Mouse (Mus musculus) granulocyte monocyte progenitor cell, adult 5-6 weeks (primary cell): ENCODE measurements around the gene Krt6a. TPM values are rescaled to one million over a fixed set of nuclear protein-coding genes. Genes with fewer than 3 reads are reported as not detected.
"Not testable (repeated sequence)": the region's sequence is repeated elsewhere in the genome, so short reads cannot be mapped to it uniquely, and the experiment has no call there.

Experiments
- ATAC-seq: replicated peaks from 2 replicates; pipeline ENCODE4 v1.8.0; 2016; ENCODE audit warnings: mild to moderate bottlenecking, moderate TSS enrichment, inconsistent platforms; ENCODE audit not compliant: poor library complexity, severe bottlenecking
- total RNA-seq, 2 experiments: library from RNA; stranded (forward) in 1 of 2; stranded (reverse) in 1 of 2; fragments of 200-712, 200-1000 nt in 1 of 2; fragments of >200 nt in 1 of 2; fragmentation: Nextera tagmentation in 1 of 2; gene quantifications; 2 replicates each; pipeline ENCODE4 v1.2.3; 2014 to 2017

Krt6a gene
- not detected in 2 replicates for total RNA-seq (2014; fragmentation: Nextera tagmentation)
- total RNA-seq (2017): not detected in 2 replicates

DNA sequence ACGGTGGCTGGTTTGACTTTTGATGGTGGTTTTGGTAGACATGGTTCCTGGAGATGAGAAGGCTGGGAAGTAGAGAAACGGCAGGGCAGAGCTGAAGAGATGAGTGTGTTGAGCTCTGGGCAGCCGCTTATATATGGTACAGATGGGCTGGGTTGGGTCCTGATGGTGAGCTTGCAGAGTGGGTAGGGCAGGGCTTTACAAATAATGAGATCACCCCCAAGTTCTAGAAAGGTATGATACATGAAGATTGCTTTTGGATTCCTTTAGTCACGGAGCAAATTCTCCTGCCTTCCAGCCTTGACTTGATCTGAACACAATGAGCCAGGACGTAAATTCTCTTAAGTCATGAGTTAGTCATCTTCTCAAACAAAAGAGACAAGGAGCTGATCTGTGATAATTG, at the start of gene Krt6a:
Krt6a (minus strand) TSS at position 101 of the 400 bp plus-strand sequence.
- ATAC-seq: no peak

- ATAC-seq: no peak
These were observed 48.6 kb upstream of the Krt6a start, which contains the start of gene Krt71 for GRCm38 (mm10) chr15:101742711-101743110. Gene Krt71, minus strand, starts transcription at chr15:101743109.

DNA sequence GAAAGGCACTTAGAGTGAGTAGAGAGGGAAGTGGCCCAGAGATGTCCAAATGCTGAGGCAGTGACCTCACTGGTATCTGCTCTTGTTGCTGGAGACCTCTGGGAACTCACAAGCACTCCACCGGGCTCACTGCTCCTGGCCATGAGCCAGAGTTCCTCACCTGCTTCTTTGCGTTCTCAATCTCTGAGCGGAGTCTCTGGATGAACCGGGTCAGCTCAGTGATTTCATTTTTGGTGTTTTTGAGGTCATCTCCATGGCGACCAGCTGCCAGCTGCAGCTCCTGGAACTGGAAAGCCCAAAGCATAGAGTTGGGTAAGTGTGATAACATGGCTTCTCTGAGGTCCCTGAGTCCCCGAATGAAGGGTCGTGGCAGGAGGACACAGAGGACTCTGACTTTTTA, 43.7 kb upstream of the Krt6a start:
- no peak for ATAC-seq

DNA sequence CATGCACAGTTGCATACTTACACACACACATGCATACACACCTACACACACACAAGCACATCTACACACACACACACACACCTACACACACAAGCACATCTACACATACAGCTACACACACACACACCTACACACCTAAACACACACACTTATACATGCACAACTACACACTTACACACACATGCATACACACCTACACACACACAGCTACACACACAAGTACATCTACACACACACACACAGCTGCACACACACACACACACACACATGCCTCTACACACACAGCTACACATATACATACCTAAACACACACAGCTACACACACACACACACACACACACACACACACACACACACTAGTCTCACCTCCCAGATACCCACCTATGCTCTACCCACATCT, 36.5 kb upstream of the Krt6a start:
- ATAC-seq: no peak

DNA sequence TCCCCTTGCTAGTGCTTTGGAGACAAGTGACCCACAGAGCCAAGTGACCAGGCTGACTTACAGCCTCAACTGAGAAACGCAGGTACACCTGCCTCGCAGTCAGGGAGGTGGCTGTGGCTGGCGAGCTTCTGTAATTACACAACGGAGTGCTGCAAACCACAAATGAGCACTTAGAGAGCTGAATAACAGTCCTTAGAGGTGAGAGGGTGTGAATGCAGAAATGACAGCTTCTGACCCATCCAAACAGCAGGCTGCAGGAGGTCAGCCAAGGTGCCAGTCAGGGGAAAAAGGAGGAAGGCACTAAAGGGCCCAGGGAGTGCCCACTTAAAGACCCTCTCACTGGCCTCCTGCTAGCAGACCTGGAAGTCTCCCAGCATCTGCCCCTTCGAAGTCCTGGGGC, 30.6 kb upstream of the Krt6a start:
- ATAC-seq: no peak

- ATAC-seq: no peak
These were observed 21.7 kb upstream of the Krt6a start for GRCm38 (mm10) chr15:101715831-101716230.

- ATAC-seq: no peak
These were observed 20.2 kb upstream of the Krt6a start for GRCm38 (mm10) chr15:101714356-101714755.

- no peak for ATAC-seq
These were observed 19.6 kb upstream of the Krt6a start for GRCm38 (mm10) chr15:101713731-101714130.

DNA sequence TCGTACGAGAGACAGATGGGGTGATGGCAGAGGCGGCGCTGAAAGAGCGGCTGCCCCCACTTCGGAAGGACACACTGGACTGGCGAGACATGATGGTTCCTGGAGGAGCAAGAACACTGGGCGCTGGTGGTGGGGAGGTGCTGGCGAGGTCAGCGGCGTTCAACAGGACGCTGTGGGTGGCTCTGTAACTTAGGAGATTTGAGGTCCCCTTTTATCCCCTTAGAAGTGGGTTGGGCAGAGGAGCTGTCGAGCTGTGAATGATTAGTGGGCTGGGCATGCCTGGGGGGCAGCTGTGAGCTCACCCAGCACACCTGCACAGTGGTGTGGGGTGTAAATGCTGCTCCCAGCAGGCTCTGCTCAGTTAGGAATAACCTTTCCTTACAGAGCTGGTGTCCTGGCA, 18.6 kb upstream of the Krt6a start, which contains the start of gene Krt5:
Krt5 (minus strand) TSS at position 179 of the 400 bp plus-strand sequence.
- ATAC-seq: no peak

GRCm38 (mm10) chr15:101708683-101709082, 14.6 kb upstream of the Krt6a start:
- ATAC-seq: no peak

- no peak for ATAC-seq
These were observed 13.3 kb upstream of the Krt6a start for GRCm38 (mm10) chr15:101707454-101707853.

GRCm38 (mm10) chr15:101704066-101704465, 10.0 kb upstream of the Krt6a start:
- no peak for ATAC-seq

DNA sequence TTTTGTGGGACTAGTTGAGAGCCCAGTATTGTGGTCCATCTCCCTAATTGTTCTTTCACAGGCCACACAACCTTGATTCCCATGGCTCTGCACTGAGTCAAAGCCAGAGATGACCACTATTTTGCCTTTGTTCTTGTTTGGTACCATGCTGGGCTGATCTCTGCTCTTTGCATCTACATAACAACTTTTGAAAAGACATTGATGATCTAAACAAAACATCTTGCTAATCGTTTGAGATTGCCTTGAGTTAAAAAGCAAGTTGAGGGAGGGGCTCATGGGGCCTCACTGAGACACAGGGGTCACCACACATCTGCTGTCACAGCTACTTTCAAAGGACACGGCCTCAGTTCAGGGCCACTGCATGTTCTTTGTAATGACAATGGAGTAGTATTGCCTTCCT, 8.3 kb upstream of the Krt6a start:
- no peak for ATAC-seq

GRCm38 (mm10) chr15:101699866-101700265, 5.8 kb upstream of the Krt6a start:
- ATAC-seq: no peak

DNA sequence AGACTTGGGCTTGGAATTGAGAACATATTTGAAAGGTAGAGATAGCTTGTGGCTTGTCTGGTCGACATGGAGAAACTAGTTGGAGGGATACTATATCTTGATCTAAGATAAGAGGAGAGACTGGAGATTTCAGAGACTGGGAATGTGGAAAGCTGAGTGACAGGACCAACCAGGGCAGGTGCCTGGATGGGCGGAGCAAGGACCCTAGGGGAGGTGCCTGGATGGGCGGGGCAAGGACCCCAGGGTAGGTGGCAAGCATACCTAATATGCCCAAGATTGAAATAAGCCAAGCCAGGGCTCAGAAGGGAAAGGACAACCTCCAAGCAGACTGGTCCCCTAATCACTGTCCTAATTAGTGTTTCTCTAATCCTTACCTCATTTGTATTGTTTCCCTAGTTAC, 5.1 kb upstream of the Krt6a start:
- no peak for ATAC-seq

DNA sequence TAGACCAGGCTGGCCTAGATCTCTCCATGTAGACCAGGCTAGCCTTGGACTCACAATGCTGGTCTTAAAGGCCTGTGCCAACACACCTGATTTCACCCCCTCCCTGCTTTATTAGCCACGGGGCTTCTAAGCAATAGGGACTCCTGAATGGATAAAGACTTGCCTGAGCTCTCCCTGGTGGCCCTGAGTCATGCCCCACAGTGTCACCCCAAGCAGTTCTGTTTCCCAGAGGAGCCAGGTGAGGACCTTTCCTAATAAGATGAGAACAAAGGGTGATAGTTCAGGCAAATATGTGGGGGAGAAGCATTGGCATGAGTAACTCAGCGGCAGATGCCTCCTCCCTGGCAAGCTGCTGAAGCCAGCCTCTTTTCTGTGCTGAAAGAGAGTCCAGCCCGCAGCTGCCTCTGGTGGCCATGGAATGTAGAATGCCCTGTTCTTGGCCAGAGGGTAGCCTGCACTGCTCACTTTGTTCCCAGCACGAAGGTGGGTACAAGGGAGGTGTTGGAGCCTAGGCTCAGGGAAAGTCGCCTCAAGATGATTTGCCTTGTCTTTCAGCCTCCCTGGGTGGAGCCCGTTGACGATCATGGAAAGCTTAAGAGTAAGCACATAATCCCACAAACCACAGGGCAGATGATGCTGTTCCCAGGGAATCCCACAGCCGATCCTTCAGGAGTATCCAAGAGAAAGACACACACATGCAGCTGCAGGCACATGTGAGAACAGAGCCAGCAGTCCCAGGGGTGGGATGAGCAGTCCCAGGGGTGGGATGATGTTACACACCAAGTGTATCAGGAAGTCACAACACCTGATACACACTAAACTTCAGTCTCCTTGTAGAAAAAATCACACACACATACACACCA, 3.5 kb upstream of the Krt6a start:
- no peak for ATAC-seq

DNA sequence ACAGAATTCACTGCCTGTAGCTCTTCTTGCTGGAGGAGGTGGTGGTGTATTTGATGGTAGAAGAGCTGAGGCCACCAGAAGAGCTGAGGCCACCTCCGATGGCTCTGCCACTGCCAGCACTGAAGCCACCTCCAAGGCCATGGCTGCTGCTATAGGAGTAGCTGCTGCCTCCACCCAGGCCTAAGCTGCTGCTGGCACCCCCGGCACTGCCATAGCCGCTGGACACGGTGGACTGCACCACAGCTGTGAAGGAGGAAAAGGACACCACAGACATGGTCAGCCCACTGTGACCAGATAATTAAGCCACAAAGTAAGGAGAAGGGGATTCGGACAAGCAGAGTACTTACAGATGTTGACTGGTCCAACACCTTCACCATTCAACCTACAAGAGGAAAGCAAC, 3.6 kb downstream of the Krt6a start:
- ATAC-seq: not testable (repeated sequence)

- ATAC-seq: no peak
These were observed 5.9 kb downstream of the Krt6a start for GRCm38 (mm10) chr15:101688161-101688560.

DNA sequence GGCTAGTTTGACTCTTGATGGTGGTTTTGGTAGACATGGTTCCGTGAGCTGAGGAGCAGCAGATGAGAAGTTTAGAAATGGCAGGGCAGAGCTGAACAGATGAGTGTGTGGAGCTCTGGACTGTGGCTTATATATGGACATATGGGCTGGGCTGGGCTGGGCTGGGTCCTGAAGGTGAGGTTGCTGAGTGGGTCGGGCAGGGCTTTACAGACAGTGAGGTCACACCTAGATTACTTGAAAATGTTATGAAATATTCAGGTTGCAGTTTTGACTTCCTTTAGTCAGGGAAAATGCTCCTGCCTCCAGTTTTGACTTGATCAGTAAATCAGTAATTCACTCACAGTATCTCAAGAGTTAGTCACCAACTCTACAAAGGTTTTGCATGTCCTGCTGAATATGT, 13.9 kb downstream of the Krt6a start, which contains the start of gene Krt6b:
Krt6b (minus strand) TSS at position 101 of the 400 bp plus-strand sequence.
- no peak for ATAC-seq

- ATAC-seq: no peak
These were observed 18.1 kb downstream of the Krt6a start for GRCm38 (mm10) chr15:101675978-101676377.

DNA sequence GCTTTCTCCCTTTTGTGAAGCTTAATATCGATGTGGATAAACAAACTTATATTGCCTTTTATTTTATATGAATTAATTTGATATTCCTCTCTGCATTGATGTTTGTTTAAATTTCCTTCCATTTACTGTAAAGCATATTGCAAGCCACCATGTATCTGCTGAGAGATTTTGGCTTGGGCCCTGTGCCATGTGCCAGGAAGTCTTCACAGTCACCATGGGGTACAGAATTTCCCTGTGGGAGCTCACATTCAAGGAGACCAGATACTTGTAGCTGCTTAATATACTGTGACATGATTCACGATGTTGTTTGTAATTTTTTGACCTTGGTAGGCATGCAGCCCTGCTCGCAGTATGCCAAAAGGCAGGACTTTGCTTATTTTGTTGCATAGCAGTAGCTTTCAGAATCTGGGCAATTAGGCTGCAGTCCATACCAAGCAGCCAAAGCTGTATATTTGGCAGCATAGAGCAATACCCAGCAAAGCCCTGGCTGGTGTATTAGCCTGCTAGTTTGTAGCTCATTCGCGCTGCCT, 41.3 kb downstream of the Krt6a start:
- no peak for ATAC-seq

DNA sequence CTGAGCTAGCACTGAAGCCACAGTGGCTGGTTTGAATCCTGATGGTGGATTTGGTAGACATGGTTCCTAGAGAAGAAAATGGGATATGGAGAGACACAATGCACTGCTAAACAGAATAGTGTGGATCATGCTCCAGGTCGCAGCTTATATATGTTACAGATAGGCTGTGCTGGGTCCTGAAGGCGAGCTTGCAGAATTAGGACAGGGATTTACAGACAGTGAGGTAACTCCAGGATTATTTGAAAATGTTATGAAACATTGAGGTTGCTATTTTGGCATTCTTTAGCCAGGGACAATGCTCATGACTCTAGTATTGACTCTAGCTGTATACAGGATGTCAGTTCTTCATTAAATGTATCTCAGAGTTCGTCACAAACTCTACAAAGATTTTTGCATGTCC, 46.8 kb downstream of the Krt6a start, which contains the start of gene Gm5478:
Gm5478 (minus strand) TSS at position 101 of the 400 bp plus-strand sequence.
- ATAC-seq: no peak
